Mouse (Mus musculus) limb, embryonic 13.5 days (tissue): ENCODE data around the gene Sdad1. TPM values are rescaled to one million over a fixed set of nuclear protein-coding genes. Genes with fewer than 3 reads are reported as not detected.

Source experiments
- ATAC-seq: fragments of 200-750 bp; cut with Nextera tagmentation; 2 replicates; pipeline ENCODE4 v1.8.0; 2017; ENCODE audit warnings: low read depth, moderate number of reproducible peaks, moderate TSS enrichment; ENCODE audit not compliant: low FRiP score
- H3K27ac ChIP-seq: fragments of 300-500 bp; sonication (generic); 2 replicates; pipeline ENCODE4 v1.5.1; 2015; ENCODE audit warnings: inconsistent platforms, mild to moderate bottlenecking, moderate library complexity
- H3K27me3 ChIP-seq: fragments of 300-500 bp; sonication (generic); 2 replicates; pipeline ENCODE4 v1.6.1; 2015; ENCODE audit warnings: mild to moderate bottlenecking, inconsistent platforms
- H3K36me3 ChIP-seq: fragments of 300-500 bp; sonication (generic); 2 replicates; pipeline ENCODE4 v1.6.1; 2015; ENCODE audit warnings: inconsistent platforms, mild to moderate bottlenecking, moderate library complexity
- H3K4me1 ChIP-seq: fragments of 300-500 bp; sonication (generic); 2 replicates; pipeline ENCODE4 v1.6.1; 2015; ENCODE audit warnings: inconsistent platforms
- H3K4me2 ChIP-seq: fragments of 300-500 bp; sonication (generic); replicated peaks from 2 replicates; pipeline ENCODE4 v1.6.1; 2015; ENCODE audit warnings: inconsistent platforms, mild to moderate bottlenecking, moderate library complexity
- H3K4me3 ChIP-seq: fragments of 300-500 bp; sonication (generic); 2 replicates; pipeline ENCODE4 v1.5.1; 2015; ENCODE audit warnings: moderate library complexity, mild to moderate bottlenecking, inconsistent platforms
- H3K9ac ChIP-seq: fragments of 300-500 bp; sonication (generic); 2 replicates; pipeline ENCODE4 v1.6.1; 2015; ENCODE audit warnings: mild to moderate bottlenecking, inconsistent platforms
- H3K9me3 ChIP-seq: fragments of 300-500 bp; sonication (generic); 2 replicates; pipeline ENCODE4 v1.6.1; 2016; ENCODE audit warnings: inconsistent platforms
- WGBS: fragments of 180-500 bp; shearing (Covaris S2); methylation state at CpG from one replicate; pipeline ENCODE4 v1.1.7; 2015; 5-methylcytosine and 5-hydroxymethylcytosine counted together
- polyA plus RNA-seq: library from polyadenylated mRNA; unstranded; fragments of >200 nt; fragmentation: Nextera tagmentation; extraction: Ambion mirVana; gene quantifications from 2 replicates; pipeline ENCODE4 v1.2.1, GENCODE M21; 2015

Gene Sdad1
- polyA plus RNA-seq, 1 experiment from 2014 or later = 48.4 TPM

- 17% methylated on average over 6 of the region's 6 CpGs for WGBS
- Histone ChIP-seq H3K36me3 (no peaks in the 10 kb centered on the region), H3K9me3 (no peaks in the 10 kb centered on the region), H3K27me3 (no peaks in the 10 kb centered on the region), H3K4me3 (no peak within 1 kb of the TSS), H3K9ac (no peak within 1 kb of the TSS), H3K4me1 (peaks cover 14% of the 10 kb centered on the region), H3K27ac (no peak within 1 kb of the TSS), H3K4me2 (no peak within 1 kb of the TSS)
- ATAC-seq = no peak
Observed at GRCm38 (mm10) chr5:92256218-92256617, 54.1 kb downstream of the Sdad1 start, which contains the start of gene Ppef2. Ppef2 (minus strand) TSS chr5:92256278.

- WGBS = 73% methylated on average over 6 of the region's 6 CpGs
- Histone ChIP-seq H3K9me3 (no peaks in the 10 kb centered on the region), H3K4me1 (peaks cover 14% of the 10 kb centered on the region), H3K4me2 (no peak overlapping the region), H3K36me3 (no peaks in the 10 kb centered on the region), H3K27ac (no peak overlapping the region), H3K9ac (no peak overlapping the region), H3K4me3 (no peak overlapping the region), H3K27me3 (no peaks in the 10 kb centered on the region)
- no peak for ATAC-seq
Observed at GRCm38 (mm10) chr5:92254476-92254875, 55.8 kb downstream of the Sdad1 start.

GRCm38 (mm10) chr5:92252797-92253343 is 57.4 kb downstream of the Sdad1 start:
- H3K4me1 ChIP-seq = peaks cover 14% of the 10 kb centered on the region
- no peaks in the 10 kb centered on the region for H3K36me3 ChIP-seq
- H3K9me3 ChIP-seq = no peaks in the 10 kb centered on the region
- no peak overlapping the region for H3K4me3 ChIP-seq
- H3K4me2 ChIP-seq = no peak overlapping the region
- H3K9ac ChIP-seq = no peak overlapping the region
- no peak overlapping the region for H3K27ac ChIP-seq
- WGBS = 29% methylated on average over 18 of the region's 18 CpGs
- ATAC-seq = no peak
- no peaks in the 10 kb centered on the region for H3K27me3 ChIP-seq

GRCm38 (mm10) chr5:92252031-92252430 is 58.2 kb downstream of the Sdad1 start:
- Histone ChIP-seq H3K4me2 (no peak overlapping the region), H3K27me3 (no peaks in the 10 kb centered on the region), H3K4me1 (peaks cover 8% of the 10 kb centered on the region), H3K36me3 (no peaks in the 10 kb centered on the region), H3K9ac (no peak overlapping the region), H3K4me3 (no peak overlapping the region), H3K27ac (no peak overlapping the region), H3K9me3 (no peaks in the 10 kb centered on the region)
- no peak for ATAC-seq
- 92% methylated on average over 6 of the region's 6 CpGs for WGBS

GRCm38 (mm10) chr5:92248614-92249013 is 61.7 kb downstream of the Sdad1 start:
- Histone ChIP-seq H3K36me3 (no peaks in the 10 kb centered on the region), H3K27me3 (no peaks in the 10 kb centered on the region), H3K4me3 (no peak overlapping the region), H3K4me2 (no peak overlapping the region), H3K4me1 (no peaks in the 10 kb centered on the region), H3K9ac (no peak overlapping the region), H3K9me3 (no peaks in the 10 kb centered on the region), H3K27ac (no peak overlapping the region)
- WGBS = 79% methylated on average over 11 of the region's 11 CpGs
- ATAC-seq = no peak

GRCm38 (mm10) chr5:92245483-92245882 is 64.8 kb downstream of the Sdad1 start:
- Histone ChIP-seq H3K27me3 (no peaks in the 10 kb centered on the region), H3K4me2 (no peak overlapping the region), H3K36me3 (no peaks in the 10 kb centered on the region), H3K27ac (no peak overlapping the region), H3K9ac (no peak overlapping the region), H3K4me1 (no peaks in the 10 kb centered on the region), H3K9me3 (no peaks in the 10 kb centered on the region), H3K4me3 (no peak overlapping the region)
- WGBS = 93% methylated on average over 9 of the region's 9 CpGs
- no peak for ATAC-seq

- no peak overlapping the region for H3K4me2 ChIP-seq
- WGBS = 94% methylated on average over 2 of the region's 2 CpGs
- H3K27me3 ChIP-seq = no peaks in the 10 kb centered on the region
- no peak overlapping the region for H3K27ac ChIP-seq
- H3K4me1 ChIP-seq = no peaks in the 10 kb centered on the region
- no peaks in the 10 kb centered on the region for H3K36me3 ChIP-seq
- H3K4me3 ChIP-seq = no peak overlapping the region
- ATAC-seq = no peak
- H3K9ac ChIP-seq = no peak overlapping the region
- H3K9me3 ChIP-seq = no peaks in the 10 kb centered on the region
Observed at GRCm38 (mm10) chr5:92244900-92245299, 65.4 kb downstream of the Sdad1 start.

GRCm38 (mm10) chr5:92240769-92241168 is 69.5 kb downstream of the Sdad1 start:
- Histone ChIP-seq H3K27me3 (no peaks in the 10 kb centered on the region), H3K9me3 (no peaks in the 10 kb centered on the region), H3K36me3 (no peaks in the 10 kb centered on the region), H3K9ac (no peak overlapping the region), H3K4me3 (no peak overlapping the region), H3K4me1 (no peaks in the 10 kb centered on the region), H3K27ac (no peak overlapping the region), H3K4me2 (no peak overlapping the region)
- no peak for ATAC-seq
- 89% methylated on average over 12 of the region's 12 CpGs for WGBS

- Histone ChIP-seq H3K4me1 (no peaks in the 10 kb centered on the region), H3K4me3 (no peak overlapping the region), H3K9ac (no peak overlapping the region), H3K36me3 (no peaks in the 10 kb centered on the region), H3K27me3 (no peaks in the 10 kb centered on the region), H3K27ac (no peak overlapping the region), H3K9me3 (no peaks in the 10 kb centered on the region), H3K4me2 (peak overlapping the region; percentile 25; the same call in 1 of the 2 replicates)
- ATAC-seq = no peak; the same call in 1 of the 2 replicates
- WGBS = 47% methylated on average over 29 of the region's 29 CpGs
Observed at GRCm38 (mm10) chr5:92239333-92240232, 70.7 kb downstream of the Sdad1 start.

GRCm38 (mm10) chr5:92234939-92235557 is 75.2 kb downstream of the Sdad1 start:
- Histone ChIP-seq H3K27ac (no peak overlapping the region), H3K4me1 (no peaks in the 10 kb centered on the region), H3K9ac (no peak overlapping the region), H3K36me3 (no peaks in the 10 kb centered on the region), H3K4me3 (no peak overlapping the region), H3K9me3 (no peaks in the 10 kb centered on the region), H3K4me2 (no peak overlapping the region), H3K27me3 (no peaks in the 10 kb centered on the region)
- WGBS = 66% methylated on average over 5 of the region's 5 CpGs
- no peak for ATAC-seq
